Mouse (Mus musculus): ENCODE measurements around the gene Tbc1d15. TPM values are rescaled to one million over a fixed set of nuclear protein-coding genes. Genes with fewer than 3 reads are reported as not detected.
A peak's percentile ranks its signal among the peaks of the same experiment; 100 is the strongest.

Gene Tbc1d15
- polyA plus RNA-seq, 1 experiment from 2014 or later, result 66.6 TPM

- Histone ChIP-seq H3K9me3 (no peaks in the 10 kb centered on the region), H3K4me2 (replicated peaks) (no peak overlapping the region), H3K36me3 (no peaks in the 10 kb centered on the region), H3K4me3 (replicated peaks) (no peak overlapping the region), H3K27ac (no peak overlapping the region), H3K27me3 (replicated peaks) (no peaks in the 10 kb centered on the region), H3K4me1 (replicated peaks) (no peaks in the 10 kb centered on the region), H3K9ac (no peak overlapping the region)
- 90% methylated on average over 12 of the region's 12 CpGs for WGBS
- no peak for ATAC-seq
These were observed 19.5 kb upstream of the Tbc1d15 start for GRCm38 (mm10) chr10:115270612-115271390.

GRCm38 (mm10) chr10:115262926-115263562, 11.8 kb upstream of the Tbc1d15 start:
- WGBS, result 53% methylated on average over 5 of the region's 5 CpGs
- Histone ChIP-seq H3K27ac (no peak overlapping the region), H3K9me3 (no peaks in the 10 kb centered on the region), H3K36me3 (no peaks in the 10 kb centered on the region), H3K27me3 (replicated peaks) (no peaks in the 10 kb centered on the region), H3K4me2 (replicated peaks) (peak overlapping the region; percentile 30; the same call in 1 of the 2 replicates), H3K4me1 (replicated peaks) (no peaks in the 10 kb centered on the region), H3K9ac (no peak overlapping the region), H3K4me3 (replicated peaks) (no peak overlapping the region)
- ATAC-seq, result peak; percentile 82

GRCm38 (mm10) chr10:115262261-115262660, 11.0 kb upstream of the Tbc1d15 start:
- H3K9ac ChIP-seq, result no peak overlapping the region
- H3K27ac ChIP-seq, result no peak overlapping the region
- no peaks in the 10 kb centered on the region for H3K9me3 ChIP-seq
- no peak overlapping the region for H3K4me3 ChIP-seq (replicated peaks)
- 75% methylated on average over 2 of the region's 2 CpGs for WGBS
- no peaks in the 10 kb centered on the region for H3K36me3 ChIP-seq
- no peak overlapping the region for H3K4me2 ChIP-seq (replicated peaks)
- ATAC-seq, result peak; percentile 79
- no peaks in the 10 kb centered on the region for H3K4me1 ChIP-seq (replicated peaks)
- H3K27me3 ChIP-seq (replicated peaks), result no peaks in the 10 kb centered on the region

- H3K9me3 ChIP-seq, result no peaks in the 10 kb centered on the region
- H3K4me2 ChIP-seq (replicated peaks), result no peak overlapping the region
- H3K27ac ChIP-seq, result no peak overlapping the region
- no peak overlapping the region for H3K4me3 ChIP-seq (replicated peaks)
- 69% methylated on average over 3 of the region's 3 CpGs for WGBS
- H3K9ac ChIP-seq, result no peak overlapping the region
- peak; percentile 36; the same call in 1 of the 2 replicates for ATAC-seq
- no peaks in the 10 kb centered on the region for H3K27me3 ChIP-seq (replicated peaks)
- no peaks in the 10 kb centered on the region for H3K4me1 ChIP-seq (replicated peaks)
- H3K36me3 ChIP-seq, result no peaks in the 10 kb centered on the region
These were observed 10.2 kb upstream of the Tbc1d15 start for GRCm38 (mm10) chr10:115261428-115261827.

- ATAC-seq, result no peak
- H3K4me3 ChIP-seq (replicated peaks), result no peak overlapping the region
- WGBS, result 64% methylated on average over 5 of the region's 5 CpGs
These were observed 4.9 kb upstream of the Tbc1d15 start for GRCm38 (mm10) chr10:115256162-115256561.

GRCm38 (mm10) chr10:115253521-115253920, 2.3 kb upstream of the Tbc1d15 start:
- Histone ChIP-seq H3K9me3 (no peaks in the 10 kb centered on the region), H3K9ac (no peak overlapping the region), H3K27me3 (replicated peaks) (no peaks in the 10 kb centered on the region), H3K36me3 (no peaks in the 10 kb centered on the region), H3K4me3 (replicated peaks) (no peak overlapping the region), H3K4me1 (replicated peaks) (0 out of 2 replicates have a peak, but pooled peaks cover 2% of the 10 kb centered on the region), H3K4me2 (replicated peaks) (no peak overlapping the region), H3K27ac (no peak overlapping the region)
- ATAC-seq, result no peak
- WGBS, result 76% methylated on average over 3 of the region's 3 CpGs

More at GRCm38 (mm10) chr10:115256162-115256561, 4.9 kb upstream of the Tbc1d15 start:
- H3K4me2 ChIP-seq (replicated peaks), result no peak overlapping the region
- no peaks in the 10 kb centered on the region for H3K36me3 ChIP-seq
- no peak overlapping the region for H3K27ac ChIP-seq
- H3K27me3 ChIP-seq (replicated peaks), result no peaks in the 10 kb centered on the region
- no peak overlapping the region for H3K9ac ChIP-seq
- no peaks in the 10 kb centered on the region for H3K9me3 ChIP-seq
- no peaks in the 10 kb centered on the region for H3K4me1 ChIP-seq (replicated peaks)

- peak; percentile 55 for ATAC-seq
- Histone ChIP-seq H3K4me1 (replicated peaks) (peaks cover 6% of the 10 kb centered on the region; the same call in 1 of the 2 replicates), H3K4me2 (replicated peaks) (peak overlapping the region; percentile 70), H3K27ac (peak overlapping the region; percentile 77), H3K9me3 (no peaks in the 10 kb centered on the region), H3K4me3 (replicated peaks) (peak overlapping the region; percentile 96), H3K27me3 (replicated peaks) (no peaks in the 10 kb centered on the region), H3K9ac (peak overlapping the region; percentile 38), H3K36me3 (no peaks in the 10 kb centered on the region)
- whole genome bisulfite sequencing, result 6% methylated on average over 10 of the region's 10 CpGs
These were observed 1.1 kb upstream of the Tbc1d15 start for GRCm38 (mm10) chr10:115252321-115252757.

- WGBS, result 21% methylated on average over 38 of the region's 38 CpGs
These were observed 806 bp downstream of the Tbc1d15 start for GRCm38 (mm10) chr10:115250235-115251087.

GRCm38 (mm10) chr10:115248041-115248440, 3.2 kb downstream of the Tbc1d15 start:
- no peaks in the 10 kb centered on the region for H3K36me3 ChIP-seq
- no peaks in the 10 kb centered on the region for H3K27me3 ChIP-seq (replicated peaks)
- no peaks in the 10 kb centered on the region for H3K9me3 ChIP-seq
- peaks cover 6% of the 10 kb centered on the region; the same call in 1 of the 2 replicates for H3K4me1 ChIP-seq (replicated peaks)
- H3K4me2 ChIP-seq (replicated peaks), result peak overlapping the region; percentile 36
- 0 out of 2 replicates have a peak overlapping the region, but pooled peaks have one; percentile 9 for H3K4me3 ChIP-seq (replicated peaks)
- 40% methylated on average over 7 of the region's 7 CpGs for WGBS
- peak; percentile 36 for ATAC-seq
- H3K9ac ChIP-seq, result no peak overlapping the region
- peak overlapping the region; percentile 71; the same call in 1 of the 2 replicates for H3K27ac ChIP-seq

More at GRCm38 (mm10) chr10:115250235-115251087, 806 bp downstream of the Tbc1d15 start:
- Histone ChIP-seq H3K9me3 (no peaks in the 10 kb centered on the region), H3K27me3 (replicated peaks) (no peaks in the 10 kb centered on the region), H3K4me3 (replicated peaks) (peak overlapping the region; percentile 96), H3K27ac (peak overlapping the region; percentile 68), H3K9ac (peak overlapping the region; percentile 81), H3K4me2 (replicated peaks) (peak overlapping the region; percentile 68), H3K4me1 (replicated peaks) (peaks cover 6% of the 10 kb centered on the region; the same call in 1 of the 2 replicates), H3K36me3 (no peaks in the 10 kb centered on the region)
- ATAC-seq, result peak; percentile 5; the same call in 1 of the 2 replicates

- 94% methylated on average over 2 of the region's 2 CpGs for WGBS
- H3K4me1 ChIP-seq (replicated peaks), result peaks cover 6% of the 10 kb centered on the region; the same call in 1 of the 2 replicates
- ATAC-seq, result no peak
These were observed 5.8 kb downstream of the Tbc1d15 start for GRCm38 (mm10) chr10:115245488-115245887.

GRCm38 (mm10) chr10:115241082-115241595, 10.1 kb downstream of the Tbc1d15 start:
- Histone ChIP-seq H3K4me1 (replicated peaks) (no peaks in the 10 kb centered on the region), H3K9me3 (no peaks in the 10 kb centered on the region), H3K4me3 (replicated peaks) (no peak overlapping the region), H3K27ac (no peak overlapping the region), H3K4me2 (replicated peaks) (no peak overlapping the region), H3K27me3 (replicated peaks) (no peaks in the 10 kb centered on the region), H3K9ac (no peak overlapping the region), H3K36me3 (0 out of 2 replicates have a peak, but pooled peaks cover 13% of the 10 kb centered on the region)
- 73% methylated on average over 8 of the region's 8 CpGs for WGBS
- no peak; the same call in 1 of the 2 replicates for ATAC-seq

More at GRCm38 (mm10) chr10:115245488-115245887, 5.8 kb downstream of the Tbc1d15 start:
- Histone ChIP-seq H3K27ac (no peak overlapping the region), H3K36me3 (no peaks in the 10 kb centered on the region), H3K4me3 (replicated peaks) (no peak overlapping the region), H3K4me2 (replicated peaks) (no peak overlapping the region), H3K9me3 (no peaks in the 10 kb centered on the region), H3K9ac (no peak overlapping the region), H3K27me3 (replicated peaks) (no peaks in the 10 kb centered on the region)

Data from intestine, embryonic 15.5 days (tissue).